Mouse (Mus musculus) neutrophil, adult 65 days (primary cell): ENCODE data around the gene Gm21773. TPM values are rescaled to one million over a fixed set of nuclear protein-coding genes. Genes with fewer than 3 reads are reported as not detected.

ENCODE experiments used
- total RNA-seq: library from RNA; stranded (reverse); gene quantifications from 2 replicates; pipeline ENCODE4 v1.2.4, GENCODE M21; 2023

The Gm21773 gene
- total RNA-seq: not detected in 2 replicates

DNA sequence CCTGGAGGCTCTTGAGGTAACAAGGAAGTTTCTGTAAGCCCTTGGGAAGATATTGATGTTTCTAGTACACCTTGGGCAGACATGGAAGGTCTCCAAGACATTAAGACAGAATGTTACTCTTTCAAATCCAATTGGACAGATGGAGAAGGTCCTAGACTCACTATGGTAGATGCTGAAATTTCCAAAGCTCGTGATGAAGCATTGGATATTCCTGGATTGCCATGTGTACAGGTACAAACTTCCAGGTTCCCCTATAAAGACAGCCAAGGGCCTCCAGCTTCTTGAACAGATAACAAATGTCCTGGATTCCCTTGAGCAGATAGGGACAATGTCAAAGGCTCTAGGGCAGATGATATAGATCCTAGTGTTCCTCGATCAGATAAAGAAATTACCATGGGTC, at the start of gene Gm21773:
Gene Gm21773, minus strand, starts transcription at position 101 of the 400 bp plus-strand sequence.

